Mouse (Mus musculus): ENCODE measurements around the gene Olfr1246. TPM values are rescaled to one million over a fixed set of nuclear protein-coding genes. Genes with fewer than 3 reads are reported as not detected.
"Not testable (repeated sequence)": the region's sequence is repeated elsewhere in the genome, so short reads cannot be mapped to it uniquely, and the experiment has no call there.

Olfr1246 gene
- polyA plus RNA-seq (2014; fragmentation: Nextera tagmentation; extraction: Ambion mirVana): not detected in 2 replicates

GRCm38 (mm10) chr2:89593057-89593456, at the start of gene Olfr1246:
Olfr1246 (minus strand) TSS chr2:89593157.
- Histone ChIP-seq H3K4me2 (replicated peaks; ENCODE audit: low read depth, low read length) (no peak within 1 kb of the TSS), H3K36me3 (ENCODE audit: control insufficient read depth, insufficient read depth, low read length) (no peaks in the 10 kb centered on the region), H3K9me3 (ENCODE audit: control insufficient read depth, low read depth, low read length) (no peaks in the 10 kb centered on the region), H3K4me1 (ENCODE audit: control insufficient read depth, insufficient read depth, low read length) (no peaks in the 10 kb centered on the region), H3K9ac (replicated peaks; ENCODE audit: low read depth, low read length) (no peak within 1 kb of the TSS), H3K27me3 (ENCODE audit: control insufficient read depth, insufficient read depth, low read length) (no peaks in the 10 kb centered on the region), H3K4me3 (ENCODE audit: low read depth, low read length) (no peak within 1 kb of the TSS), H3K27ac (ENCODE audit: low read length) (no peak within 1 kb of the TSS)
- no peak for ATAC-seq (ENCODE audit: insufficient number of reproducible peaks, insufficient read depth, low FRiP score, low read depth)
- WGBS: 66% methylated on average over 2 of the region's 2 CpGs

- Histone ChIP-seq H3K9ac (replicated peaks; ENCODE audit: low read depth, low read length) (no peak within 1 kb of the TSS), H3K4me3 (ENCODE audit: low read depth, low read length) (no peak within 1 kb of the TSS), H3K27ac (ENCODE audit: low read length) (no peak within 1 kb of the TSS), H3K27me3 (ENCODE audit: control insufficient read depth, insufficient read depth, low read length) (no peaks in the 10 kb centered on the region), H3K9me3 (ENCODE audit: control insufficient read depth, low read depth, low read length) (no peaks in the 10 kb centered on the region), H3K4me1 (ENCODE audit: control insufficient read depth, insufficient read depth, low read length) (no peaks in the 10 kb centered on the region), H3K36me3 (ENCODE audit: control insufficient read depth, insufficient read depth, low read length) (no peaks in the 10 kb centered on the region), H3K4me2 (replicated peaks; ENCODE audit: low read depth, low read length) (no peak within 1 kb of the TSS)
- WGBS: 90% methylated on average over 2 of the region's 2 CpGs
- ATAC-seq (ENCODE audit: insufficient number of reproducible peaks, insufficient read depth, low FRiP score, low read depth): no peak
These were observed 41.9 kb upstream of the Olfr1246 start, which contains the start of gene Olfr1249 for GRCm38 (mm10) chr2:89634883-89635282. Olfr1249 (minus strand) TSS chr2:89634983.

GRCm38 (mm10) chr2:89618145-89618544, 25.2 kb upstream of the Olfr1246 start, which contains the start of gene Olfr1248:
Olfr1248 (minus strand) TSS chr2:89618245.
- not testable (repeated sequence) for H3K9ac ChIP-seq (replicated peaks; ENCODE audit: low read depth, low read length); H3K4me3 ChIP-seq (ENCODE audit: low read depth, low read length); H3K27me3 ChIP-seq (ENCODE audit: control insufficient read depth, insufficient read depth, low read length); H3K27ac ChIP-seq (ENCODE audit: low read length); H3K4me1 ChIP-seq (ENCODE audit: control insufficient read depth, insufficient read depth, low read length); H3K9me3 ChIP-seq (ENCODE audit: control insufficient read depth, low read depth, low read length); ATAC-seq (ENCODE audit: insufficient number of reproducible peaks, insufficient read depth, low FRiP score, low read depth); H3K36me3 ChIP-seq (ENCODE audit: control insufficient read depth, insufficient read depth, low read length); H3K4me2 ChIP-seq (replicated peaks; ENCODE audit: low read depth, low read length)
- WGBS: 87% methylated on average over 1 of the region's 1 CpGs

- no peak within 1 kb of the TSS for H3K4me2 ChIP-seq (replicated peaks; ENCODE audit: low read depth, low read length)
- H3K9me3 ChIP-seq (ENCODE audit: control insufficient read depth, low read depth, low read length): no peaks in the 10 kb centered on the region
- H3K36me3 ChIP-seq (ENCODE audit: control insufficient read depth, insufficient read depth, low read length): no peaks in the 10 kb centered on the region
- H3K9ac ChIP-seq (replicated peaks; ENCODE audit: low read depth, low read length): no peak within 1 kb of the TSS
- H3K27me3 ChIP-seq (ENCODE audit: control insufficient read depth, insufficient read depth, low read length): no peaks in the 10 kb centered on the region
- no peaks in the 10 kb centered on the region for H3K4me1 ChIP-seq (ENCODE audit: control insufficient read depth, insufficient read depth, low read length)
- 89% methylated on average over 2 of the region's 2 CpGs for WGBS
- H3K27ac ChIP-seq (ENCODE audit: low read length): no peak within 1 kb of the TSS
- ATAC-seq (ENCODE audit: insufficient number of reproducible peaks, insufficient read depth, low FRiP score, low read depth): no peak
- H3K4me3 ChIP-seq (ENCODE audit: low read depth, low read length): no peak within 1 kb of the TSS
These were observed 21.1 kb upstream of the Olfr1246 start, which contains the start of gene Olfr1247 for GRCm38 (mm10) chr2:89614030-89614429. Olfr1247 (minus strand) TSS chr2:89614130.

GRCm38 (mm10) chr2:89578347-89578746, 14.6 kb downstream of the Olfr1246 start, which contains the start of gene Olfr1245:
Olfr1245 (minus strand) TSS chr2:89578447.
- WGBS: 85% methylated on average over 1 of the region's 1 CpGs
- H3K27ac ChIP-seq (ENCODE audit: low read length): no peak within 1 kb of the TSS
- no peak for ATAC-seq (ENCODE audit: insufficient number of reproducible peaks, insufficient read depth, low FRiP score, low read depth)

GRCm38 (mm10) chr2:89562706-89563105, 30.3 kb downstream of the Olfr1246 start:
- not testable (repeated sequence) for H3K27ac ChIP-seq (ENCODE audit: low read length); H3K27me3 ChIP-seq (ENCODE audit: control insufficient read depth, insufficient read depth, low read length); H3K4me1 ChIP-seq (ENCODE audit: control insufficient read depth, insufficient read depth, low read length); H3K36me3 ChIP-seq (ENCODE audit: control insufficient read depth, insufficient read depth, low read length); H3K4me3 ChIP-seq (ENCODE audit: low read depth, low read length); H3K9me3 ChIP-seq (ENCODE audit: control insufficient read depth, low read depth, low read length); ATAC-seq (ENCODE audit: insufficient number of reproducible peaks, insufficient read depth, low FRiP score, low read depth); H3K4me2 ChIP-seq (replicated peaks; ENCODE audit: low read depth, low read length); H3K9ac ChIP-seq (replicated peaks; ENCODE audit: low read depth, low read length)
- WGBS: 63% methylated on average over 2 of the region's 2 CpGs

More at GRCm38 (mm10) chr2:89578347-89578746, 14.6 kb downstream of the Olfr1246 start, which contains the start of gene Olfr1245:
- Histone ChIP-seq H3K4me1 (ENCODE audit: control insufficient read depth, insufficient read depth, low read length) (no peaks in the 10 kb centered on the region), H3K9me3 (ENCODE audit: control insufficient read depth, low read depth, low read length) (no peaks in the 10 kb centered on the region), H3K9ac (replicated peaks; ENCODE audit: low read depth, low read length) (no peak within 1 kb of the TSS), H3K36me3 (ENCODE audit: control insufficient read depth, insufficient read depth, low read length) (no peaks in the 10 kb centered on the region), H3K4me3 (ENCODE audit: low read depth, low read length) (no peak within 1 kb of the TSS), H3K4me2 (replicated peaks; ENCODE audit: low read depth, low read length) (no peak within 1 kb of the TSS), H3K27me3 (ENCODE audit: control insufficient read depth, insufficient read depth, low read length) (no peaks in the 10 kb centered on the region)

- H3K9ac ChIP-seq (replicated peaks; ENCODE audit: low read depth, low read length): no peak overlapping the region
- no peak overlapping the region for H3K27ac ChIP-seq (ENCODE audit: low read length)
- no peak for ATAC-seq (ENCODE audit: insufficient number of reproducible peaks, insufficient read depth, low FRiP score, low read depth)
- H3K9me3 ChIP-seq (ENCODE audit: control insufficient read depth, low read depth, low read length): no peaks in the 10 kb centered on the region
- H3K4me1 ChIP-seq (ENCODE audit: control insufficient read depth, insufficient read depth, low read length): no peaks in the 10 kb centered on the region
- WGBS: 54% methylated on average over 2 of the region's 2 CpGs
- H3K4me3 ChIP-seq (ENCODE audit: low read depth, low read length): no peak overlapping the region
- no peaks in the 10 kb centered on the region for H3K36me3 ChIP-seq (ENCODE audit: control insufficient read depth, insufficient read depth, low read length)
- H3K27me3 ChIP-seq (ENCODE audit: control insufficient read depth, insufficient read depth, low read length): no peaks in the 10 kb centered on the region
- no peak overlapping the region for H3K4me2 ChIP-seq (replicated peaks; ENCODE audit: low read depth, low read length)
These were observed 48.4 kb downstream of the Olfr1246 start for GRCm38 (mm10) chr2:89544516-89544915.

GRCm38 (mm10) chr2:89539923-89540322, 53.0 kb downstream of the Olfr1246 start:
- Histone ChIP-seq H3K27me3 (ENCODE audit: control insufficient read depth, insufficient read depth, low read length) (no peaks in the 10 kb centered on the region), H3K4me1 (ENCODE audit: control insufficient read depth, insufficient read depth, low read length) (no peaks in the 10 kb centered on the region), H3K27ac (ENCODE audit: low read length) (no peak overlapping the region), H3K4me2 (replicated peaks; ENCODE audit: low read depth, low read length) (no peak overlapping the region), H3K9ac (replicated peaks; ENCODE audit: low read depth, low read length) (no peak overlapping the region), H3K36me3 (ENCODE audit: control insufficient read depth, insufficient read depth, low read length) (no peaks in the 10 kb centered on the region), H3K4me3 (ENCODE audit: low read depth, low read length) (no peak overlapping the region), H3K9me3 (ENCODE audit: control insufficient read depth, low read depth, low read length) (no peaks in the 10 kb centered on the region)
- no peak for ATAC-seq (ENCODE audit: insufficient number of reproducible peaks, insufficient read depth, low FRiP score, low read depth)
- WGBS: 48% methylated on average over 1 of the region's 1 CpGs
